Mouse (Mus musculus): Measurements from ENCODE around the gene Csdc2. TPM values are rescaled to one million over a fixed set of nuclear protein-coding genes. Genes with fewer than 3 reads are reported as not detected.

The Csdc2 gene
- polyA plus RNA-seq, 1 experiment: 5.6 TPM

DNA sequence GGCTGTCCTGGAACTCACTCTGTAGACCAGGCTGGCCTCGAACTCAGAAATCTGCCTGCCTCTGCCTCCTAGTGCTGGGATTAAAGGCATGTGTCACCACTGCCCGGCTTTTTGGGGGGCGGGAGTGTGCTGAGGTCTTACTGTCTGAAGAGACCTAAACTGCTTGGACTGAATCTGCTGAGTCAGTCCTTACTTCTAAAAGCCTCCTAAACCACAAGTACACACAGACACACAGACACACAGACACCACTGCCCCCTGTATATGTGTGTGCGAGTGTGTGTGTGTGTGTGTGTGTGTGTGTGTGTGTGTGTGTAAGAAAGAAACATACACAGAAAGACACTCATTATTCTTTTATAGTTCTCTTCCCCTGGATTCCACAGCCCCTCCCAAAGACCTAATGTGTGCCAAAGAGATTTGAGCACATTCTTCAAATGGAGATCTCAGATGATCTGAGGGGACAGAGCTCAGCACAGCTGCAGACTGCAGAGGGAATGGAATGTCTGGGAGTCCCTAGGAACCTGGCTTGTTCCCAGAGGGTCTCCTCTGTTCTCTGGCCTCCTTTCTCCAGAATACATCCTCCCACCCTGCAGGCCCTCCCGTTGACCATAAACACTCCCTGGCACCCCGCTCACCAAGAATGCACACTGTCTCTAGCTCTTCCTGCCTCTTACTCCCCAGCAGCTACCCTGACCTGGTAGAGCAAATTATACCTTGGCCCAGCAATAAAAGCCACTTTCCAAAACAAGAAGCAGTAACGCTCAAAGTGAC lies 506 bp upstream of the Csdc2 start:
- no peaks in the 10 kb centered on the region for H3K36me3 ChIP-seq (ENCODE audit: control insufficient read depth, insufficient read depth, low read length)
- no peaks in the 10 kb centered on the region for H3K27me3 ChIP-seq (replicated peaks; ENCODE audit: control insufficient read depth, insufficient read depth, low read length)
- no peak overlapping the region for H3K27ac ChIP-seq (ENCODE audit: insufficient read depth, low read depth, low read length)
- H3K4me3 ChIP-seq (ENCODE audit: insufficient read depth, low read depth, low read length): peak overlapping the region; percentile 54; the same call in 1 of the 2 replicates
- peaks cover 5% of the 10 kb centered on the region; the same call in 1 of the 2 replicates for H3K4me1 ChIP-seq (ENCODE audit: control insufficient read depth, insufficient read depth, low read length)
- WGBS: 53% methylated on average over 7 of the region's 7 CpGs
- TF ChIP-seq CTCF (conservative IDR thresholded peaks at IDR 0.05; ENCODE audit: insufficient read depth, insufficient read length, low read depth, low read length) (no peak), POLR2A (IDR thresholded peaks at IDR 0.05; ENCODE audit: low read depth, low read length) (no peak)
- DNase-seq: no peak

DNA sequence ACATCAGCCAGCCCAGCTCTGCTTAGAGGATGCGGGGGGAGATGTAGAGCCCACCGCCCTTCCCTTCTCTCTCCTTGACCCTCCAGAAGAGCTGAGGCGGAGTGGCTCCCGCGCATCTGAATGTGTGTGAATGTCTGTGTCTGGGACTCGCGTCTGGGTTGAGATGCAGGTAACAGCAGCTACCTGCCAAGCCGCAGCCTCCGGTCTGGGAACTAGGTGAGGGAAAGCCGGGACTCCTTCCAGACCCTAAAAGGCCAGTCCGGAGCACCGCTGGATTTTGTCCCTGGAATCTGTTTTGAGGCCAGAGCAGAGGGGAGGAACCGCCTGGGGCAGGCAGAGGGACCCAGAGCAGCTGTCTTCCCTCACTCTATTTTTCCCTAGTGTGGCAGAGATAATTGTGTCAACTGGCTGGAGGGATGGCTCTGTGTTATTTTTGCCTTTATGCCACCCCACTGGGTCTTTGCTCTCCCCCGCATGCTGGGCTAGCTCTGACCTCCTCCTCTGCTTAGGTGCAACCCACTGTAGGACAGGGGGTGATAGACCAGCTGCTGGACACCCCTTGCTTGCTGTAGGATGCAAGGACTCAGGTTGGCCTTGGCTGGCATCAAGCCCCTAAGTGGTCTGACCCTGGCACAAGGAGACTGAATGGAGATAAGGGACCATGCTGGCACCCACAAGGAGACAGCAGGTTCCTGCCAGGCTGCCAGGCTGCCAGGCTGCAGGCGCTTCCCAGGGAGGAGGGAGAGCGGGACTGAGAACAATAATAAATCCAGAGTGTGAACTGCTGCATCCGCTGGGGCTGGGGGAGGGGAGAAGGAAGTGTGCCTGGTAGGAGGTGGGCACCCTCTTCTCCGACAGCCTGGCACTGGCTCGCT lies 776 bp downstream of the Csdc2 start:
- Histone ChIP-seq H3K27me3 (replicated peaks; ENCODE audit: control insufficient read depth, insufficient read depth, low read length) (no peaks in the 10 kb centered on the region), H3K4me1 (ENCODE audit: control insufficient read depth, insufficient read depth, low read length) (peaks cover 5% of the 10 kb centered on the region; the same call in 1 of the 2 replicates), H3K36me3 (ENCODE audit: control insufficient read depth, insufficient read depth, low read length) (no peaks in the 10 kb centered on the region), H3K4me3 (ENCODE audit: insufficient read depth, low read depth, low read length) (peak overlapping the region; percentile 54), H3K27ac (ENCODE audit: insufficient read depth, low read depth, low read length) (no peak overlapping the region)
- 18% methylated on average over 19 of the region's 19 CpGs for WGBS
- DNase-seq: no peak
- TF ChIP-seq CTCF (conservative IDR thresholded peaks at IDR 0.05; ENCODE audit: insufficient read depth, insufficient read length, low read depth, low read length) (no peak), POLR2A (IDR thresholded peaks at IDR 0.05; ENCODE audit: low read depth, low read length) (no peak)

DNA sequence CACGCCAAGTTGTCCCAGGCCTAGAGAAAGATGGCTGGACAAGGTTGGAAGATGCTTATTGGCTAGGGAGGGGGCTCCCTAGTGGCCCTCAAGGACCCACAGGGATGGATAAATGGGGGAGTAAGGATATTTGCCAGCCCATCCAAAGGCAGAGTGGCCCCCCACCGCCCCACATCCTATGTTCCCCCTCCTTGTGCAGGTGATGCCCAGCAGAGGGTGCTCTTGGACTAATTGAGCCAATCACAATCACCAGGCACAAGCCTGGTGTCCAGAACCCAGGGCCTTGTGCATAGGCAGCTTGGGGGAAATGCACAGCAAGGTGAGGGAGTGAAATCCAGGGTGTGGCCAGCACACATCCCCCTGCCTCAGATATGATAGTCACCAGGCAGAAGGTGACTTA lies 1.7 kb downstream of the Csdc2 start:
- Histone ChIP-seq H3K4me3 (ENCODE audit: insufficient read depth, low read depth, low read length) (no peak overlapping the region), H3K4me1 (ENCODE audit: control insufficient read depth, insufficient read depth, low read length) (peaks cover 5% of the 10 kb centered on the region; the same call in 1 of the 2 replicates), H3K27me3 (replicated peaks; ENCODE audit: control insufficient read depth, insufficient read depth, low read length) (no peaks in the 10 kb centered on the region), H3K36me3 (ENCODE audit: control insufficient read depth, insufficient read depth, low read length) (no peaks in the 10 kb centered on the region), H3K27ac (ENCODE audit: insufficient read depth, low read depth, low read length) (no peak overlapping the region)
- 48% methylated on average over 2 of the region's 2 CpGs for WGBS
- peak; percentile 48 for DNase-seq
- TF ChIP-seq CTCF (conservative IDR thresholded peaks at IDR 0.05; ENCODE audit: insufficient read depth, insufficient read length, low read depth, low read length): peak; percentile 75
- TF ChIP-seq POLR2A (IDR thresholded peaks at IDR 0.05; ENCODE audit: low read depth, low read length): no peak

DNA sequence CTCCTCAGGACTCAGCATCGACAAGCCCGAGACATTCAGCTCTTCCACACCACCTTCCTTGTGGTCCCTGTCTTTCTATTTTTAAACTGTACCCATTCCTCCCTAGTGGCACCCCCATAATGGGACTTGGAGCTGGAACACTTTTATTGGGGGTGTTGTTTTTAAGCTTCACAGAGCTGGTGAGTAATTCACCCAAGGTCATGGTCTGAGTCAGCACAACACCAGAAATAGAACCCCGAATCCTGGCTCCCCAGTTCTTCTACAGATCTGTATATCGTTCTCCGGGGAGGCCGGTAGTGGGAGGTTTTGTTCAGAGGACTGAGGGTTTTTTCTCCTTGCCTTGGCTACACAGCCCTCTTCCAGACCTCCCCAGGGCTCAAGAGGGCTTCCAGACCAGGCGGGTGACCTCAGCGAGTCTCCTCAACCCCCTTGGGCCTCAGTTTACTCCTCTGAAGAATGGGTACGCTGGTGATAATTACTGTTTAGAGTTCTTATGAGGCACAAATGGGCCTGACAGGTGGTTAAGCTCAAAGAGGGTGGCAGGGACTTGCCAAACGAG lies 2.7 kb downstream of the Csdc2 start:
- Histone ChIP-seq H3K4me1 (ENCODE audit: control insufficient read depth, insufficient read depth, low read length) (peaks cover 5% of the 10 kb centered on the region; the same call in 1 of the 2 replicates), H3K27ac (ENCODE audit: insufficient read depth, low read depth, low read length) (no peak overlapping the region), H3K36me3 (ENCODE audit: control insufficient read depth, insufficient read depth, low read length) (no peaks in the 10 kb centered on the region), H3K27me3 (replicated peaks; ENCODE audit: control insufficient read depth, insufficient read depth, low read length) (no peaks in the 10 kb centered on the region), H3K4me3 (ENCODE audit: insufficient read depth, low read depth, low read length) (no peak overlapping the region)
- no peak for DNase-seq
- 91% methylated on average over 10 of the region's 10 CpGs for WGBS
- TF ChIP-seq POLR2A (IDR thresholded peaks at IDR 0.05; ENCODE audit: low read depth, low read length) (no peak), CTCF (conservative IDR thresholded peaks at IDR 0.05; ENCODE audit: insufficient read depth, insufficient read length, low read depth, low read length) (no peak)

DNA sequence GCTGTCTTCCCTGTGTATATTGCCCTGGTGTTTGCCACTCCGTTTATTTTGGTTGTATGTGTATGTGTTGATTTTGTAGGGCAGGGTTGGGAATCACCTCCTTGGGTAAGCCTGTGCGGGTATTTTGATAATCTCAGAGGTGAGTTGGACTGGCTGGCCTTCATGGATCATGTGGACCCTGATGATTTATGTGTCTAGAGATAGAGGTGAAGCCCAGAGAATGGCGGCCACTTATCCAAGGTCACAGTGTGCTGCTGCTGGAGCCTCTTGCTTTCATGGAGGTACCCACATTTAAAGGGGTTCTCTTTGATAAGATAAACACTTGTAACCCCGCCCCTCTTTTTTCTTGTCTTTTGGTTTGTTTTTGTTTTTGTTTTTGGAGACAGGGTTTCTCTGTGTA lies 3.2 kb downstream of the Csdc2 start:
- TF ChIP-seq CTCF (conservative IDR thresholded peaks at IDR 0.05; ENCODE audit: insufficient read depth, insufficient read length, low read depth, low read length): no peak
- TF ChIP-seq POLR2A (IDR thresholded peaks at IDR 0.05; ENCODE audit: low read depth, low read length): no peak
- Histone ChIP-seq H3K27me3 (replicated peaks; ENCODE audit: control insufficient read depth, insufficient read depth, low read length) (no peaks in the 10 kb centered on the region), H3K36me3 (ENCODE audit: control insufficient read depth, insufficient read depth, low read length) (no peaks in the 10 kb centered on the region), H3K4me3 (ENCODE audit: insufficient read depth, low read depth, low read length) (no peak overlapping the region), H3K27ac (ENCODE audit: insufficient read depth, low read depth, low read length) (no peak overlapping the region), H3K4me1 (ENCODE audit: control insufficient read depth, insufficient read depth, low read length) (peaks cover 5% of the 10 kb centered on the region; the same call in 1 of the 2 replicates)
- no peak for DNase-seq
- 88% methylated on average over 4 of the region's 4 CpGs for WGBS

DNA sequence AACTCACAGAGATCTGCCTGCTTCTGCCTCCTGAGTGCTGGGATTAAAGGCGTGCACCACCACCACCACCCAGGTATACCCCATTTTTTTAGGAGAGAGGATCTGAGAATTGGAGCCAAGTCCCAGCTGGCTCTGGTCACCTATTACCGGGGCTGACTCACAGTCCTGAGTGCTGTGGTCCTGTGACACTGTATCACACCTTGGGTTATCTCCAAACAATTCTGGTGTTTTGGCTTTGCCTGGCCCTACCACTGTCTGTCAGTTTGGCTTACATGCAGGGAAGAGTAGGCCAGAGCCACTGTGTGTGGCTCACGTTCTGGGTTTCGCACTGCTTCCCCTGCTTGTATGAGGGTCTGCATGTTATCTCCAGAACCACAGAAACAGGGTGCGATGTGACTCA lies 3.7 kb downstream of the Csdc2 start:
- Histone ChIP-seq H3K27me3 (replicated peaks; ENCODE audit: control insufficient read depth, insufficient read depth, low read length) (no peaks in the 10 kb centered on the region), H3K36me3 (ENCODE audit: control insufficient read depth, insufficient read depth, low read length) (no peaks in the 10 kb centered on the region), H3K4me3 (ENCODE audit: insufficient read depth, low read depth, low read length) (no peak overlapping the region), H3K27ac (ENCODE audit: insufficient read depth, low read depth, low read length) (no peak overlapping the region), H3K4me1 (ENCODE audit: control insufficient read depth, insufficient read depth, low read length) (peaks cover 5% of the 10 kb centered on the region; the same call in 1 of the 2 replicates)
- 92% methylated on average over 5 of the region's 5 CpGs for WGBS
- TF ChIP-seq CTCF (conservative IDR thresholded peaks at IDR 0.05; ENCODE audit: insufficient read depth, insufficient read length, low read depth, low read length) (no peak), POLR2A (IDR thresholded peaks at IDR 0.05; ENCODE audit: low read depth, low read length) (no peak)
- DNase-seq: no peak
